Mouse (Mus musculus): ENCODE results near the gene Rab4b. TPM values are rescaled to one million over a fixed set of nuclear protein-coding genes. Genes with fewer than 3 reads are reported as not detected.
A peak's percentile ranks its signal among the peaks of the same experiment; 100 is the strongest.

Rab4b gene
- polyA plus RNA-seq, 1 experiment from 2014 or later: 32.7 TPM

DNA sequence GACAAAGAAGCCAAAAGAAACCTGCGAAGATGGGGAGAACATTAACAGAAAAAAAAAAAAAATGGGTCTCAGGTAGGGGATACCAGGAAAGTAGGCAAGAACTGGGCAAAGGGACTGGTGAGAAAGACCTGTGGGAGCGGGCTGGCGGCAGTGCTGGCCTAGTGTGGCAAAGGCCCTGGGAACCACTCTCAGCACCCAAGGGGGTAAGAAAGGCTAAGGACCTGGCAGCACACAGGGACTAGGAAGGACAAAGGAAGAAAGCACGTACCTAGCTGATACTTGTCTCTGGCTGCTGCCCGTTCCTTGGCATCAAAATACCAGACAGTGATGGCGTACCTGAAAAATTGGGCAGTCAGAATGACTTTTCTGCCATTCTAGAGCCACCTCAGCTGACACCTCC lies 19.4 kb downstream of the Rab4b start:
- Histone ChIP-seq H3K36me3 (replicated peaks; ENCODE audit: insufficient read depth, low read length) (peaks cover 40% of the 10 kb centered on the region), H3K4me3 (ENCODE audit: low read depth, low read length) (no peak overlapping the region), H3K9ac (replicated peaks) (no peak overlapping the region), H3K27me3 (ENCODE audit: insufficient read depth, low read length) (no peaks in the 10 kb centered on the region), H3K4me1 (ENCODE audit: insufficient read depth) (peaks cover 30% of the 10 kb centered on the region), H3K9me3 (ENCODE audit: low read length) (no peaks in the 10 kb centered on the region), H3K27ac (ENCODE audit: low read depth) (no peak overlapping the region), H3K4me2 (ENCODE audit: low read depth, low read length) (no peak overlapping the region)
- WGBS (ENCODE audit: insufficient replicate concordance): 94% methylated on average over 6 of the region's 6 CpGs
- TF ChIP-seq EP300 (IDR thresholded peaks at IDR 0.05; ENCODE audit: low read depth) (no peak), CTCF (IDR thresholded peaks at IDR 0.05; ENCODE audit: low read depth) (no peak)
- DNase-seq (no peak), ATAC-seq (no peak)

DNA sequence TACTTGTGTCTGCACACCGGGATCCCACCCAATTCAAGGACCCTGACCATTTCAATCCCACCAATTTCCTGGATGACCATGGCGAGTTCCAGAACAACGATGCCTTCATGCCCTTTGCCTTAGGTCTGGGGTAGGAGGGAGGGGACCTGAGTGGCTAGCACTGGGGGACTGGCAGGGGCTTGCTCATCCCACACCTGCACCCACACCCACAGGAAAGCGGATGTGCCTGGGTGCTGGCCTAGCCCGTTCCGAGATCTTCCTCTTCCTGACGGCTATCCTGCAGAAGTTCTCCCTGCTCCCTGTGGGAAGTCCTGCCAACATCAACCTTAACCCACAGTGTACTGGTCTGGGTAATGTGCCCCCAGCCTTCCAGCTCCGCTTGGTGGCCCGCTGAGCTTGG lies 20.5 kb downstream of the Rab4b start:
- DNase-seq: no peak
- TF ChIP-seq CTCF (IDR thresholded peaks at IDR 0.05; ENCODE audit: low read depth): no peak
- no peak for TF ChIP-seq EP300 (IDR thresholded peaks at IDR 0.05; ENCODE audit: low read depth)
- H3K4me3 ChIP-seq (ENCODE audit: low read depth, low read length): no peak overlapping the region
- no peaks in the 10 kb centered on the region for H3K27me3 ChIP-seq (ENCODE audit: insufficient read depth, low read length)
- H3K36me3 ChIP-seq (replicated peaks; ENCODE audit: insufficient read depth, low read length): peaks cover 40% of the 10 kb centered on the region
- WGBS (ENCODE audit: insufficient replicate concordance): 90% methylated on average over 9 of the region's 9 CpGs
- no peak overlapping the region for H3K27ac ChIP-seq (ENCODE audit: low read depth)
- ATAC-seq: no peak
- H3K4me1 ChIP-seq (ENCODE audit: insufficient read depth): peaks cover 19% of the 10 kb centered on the region
- H3K4me2 ChIP-seq (ENCODE audit: low read depth, low read length): no peak overlapping the region
- H3K9ac ChIP-seq (replicated peaks): no peak overlapping the region
- H3K9me3 ChIP-seq (ENCODE audit: low read length): no peaks in the 10 kb centered on the region

DNA sequence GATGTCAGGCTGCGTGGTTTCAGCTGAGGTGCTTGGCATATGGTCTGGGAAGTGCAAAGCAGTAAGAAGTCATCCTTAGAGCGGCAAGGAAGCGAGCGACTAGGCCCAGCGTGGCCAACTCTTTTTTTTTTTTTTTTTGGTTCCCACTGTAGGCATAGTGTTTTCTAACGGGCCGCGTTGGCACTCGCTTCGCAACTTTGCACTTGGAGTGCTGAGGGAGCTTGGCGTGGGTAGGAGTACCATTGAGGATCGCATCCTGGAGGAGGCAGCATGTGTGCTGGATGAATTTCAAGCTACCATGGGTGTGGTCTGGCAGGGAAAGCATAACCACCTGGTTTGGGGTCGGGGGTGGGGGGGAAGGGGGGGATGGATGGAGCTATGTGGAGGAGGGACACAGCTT lies 22.7 kb downstream of the Rab4b start:
- H3K4me2 ChIP-seq (ENCODE audit: low read depth, low read length): no peak overlapping the region
- DNase-seq: no peak
- WGBS (ENCODE audit: insufficient replicate concordance): 85% methylated on average over 13 of the region's 13 CpGs
- no peaks in the 10 kb centered on the region for H3K9me3 ChIP-seq (ENCODE audit: low read length)
- no peak for ATAC-seq
- H3K27ac ChIP-seq (ENCODE audit: low read depth): no peak overlapping the region
- no peak overlapping the region for H3K9ac ChIP-seq (replicated peaks)
- H3K4me1 ChIP-seq (ENCODE audit: insufficient read depth): peaks cover 9% of the 10 kb centered on the region
- no peaks in the 10 kb centered on the region for H3K27me3 ChIP-seq (ENCODE audit: insufficient read depth, low read length)
- peaks cover 34% of the 10 kb centered on the region for H3K36me3 ChIP-seq (replicated peaks; ENCODE audit: insufficient read depth, low read length)
- no peak overlapping the region for H3K4me3 ChIP-seq (ENCODE audit: low read depth, low read length)
- TF ChIP-seq CTCF (IDR thresholded peaks at IDR 0.05; ENCODE audit: low read depth) (no peak), EP300 (IDR thresholded peaks at IDR 0.05; ENCODE audit: low read depth) (no peak)

DNA sequence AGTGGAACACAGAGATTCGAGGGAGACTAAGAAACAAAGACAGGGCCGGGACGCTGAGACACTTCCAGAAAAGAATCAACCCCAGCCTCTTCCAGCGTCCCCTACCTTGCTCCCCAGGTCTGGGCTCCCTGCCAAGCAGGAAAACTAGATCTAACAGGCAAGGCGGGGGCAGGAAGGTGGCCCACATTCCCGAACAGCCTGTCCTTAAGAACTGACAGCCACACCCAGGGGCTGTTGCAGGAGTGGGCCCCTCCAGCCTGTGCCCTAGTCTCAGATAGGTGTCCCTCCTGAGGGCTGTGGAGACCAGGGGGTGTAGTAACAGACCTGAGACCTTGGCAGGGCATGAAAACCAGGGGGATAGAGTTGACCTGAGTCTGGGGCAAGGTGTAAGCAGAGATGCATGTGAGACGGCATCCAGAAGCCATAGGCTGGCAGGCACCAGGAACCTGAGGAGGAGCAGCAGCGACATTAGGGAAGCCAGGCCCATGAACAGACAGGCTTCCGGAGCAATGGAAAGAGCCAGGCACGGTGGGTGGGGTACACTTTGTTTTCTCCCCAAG lies 25.4 kb downstream of the Rab4b start, which contains the start of gene Cyp2t4:
Cyp2t4 (plus strand) TSS at position 510 of the 560 bp plus-strand sequence.
- no peak within 1 kb of the TSS for H3K9ac ChIP-seq (replicated peaks)
- TF ChIP-seq EP300 (IDR thresholded peaks at IDR 0.05; ENCODE audit: low read depth) (no peak), CTCF (IDR thresholded peaks at IDR 0.05; ENCODE audit: low read depth) (no peak)
- WGBS (ENCODE audit: insufficient replicate concordance): 64% methylated on average over 10 of the region's 10 CpGs
- no peak within 1 kb of the TSS for H3K27ac ChIP-seq (ENCODE audit: low read depth)
- H3K4me2 ChIP-seq (ENCODE audit: low read depth, low read length): no peak within 1 kb of the TSS
- no peak within 1 kb of the TSS for H3K4me3 ChIP-seq (ENCODE audit: low read depth, low read length)
- H3K36me3 ChIP-seq (replicated peaks; ENCODE audit: insufficient read depth, low read length): peaks cover 8% of the 10 kb centered on the region
- DNase-seq (peak; percentile 21), ATAC-seq (no peak)
- no peaks in the 10 kb centered on the region for H3K27me3 ChIP-seq (ENCODE audit: insufficient read depth, low read length)
- no peaks in the 10 kb centered on the region for H3K9me3 ChIP-seq (ENCODE audit: low read length)
- H3K4me1 ChIP-seq (ENCODE audit: insufficient read depth): no peaks in the 10 kb centered on the region

DNA sequence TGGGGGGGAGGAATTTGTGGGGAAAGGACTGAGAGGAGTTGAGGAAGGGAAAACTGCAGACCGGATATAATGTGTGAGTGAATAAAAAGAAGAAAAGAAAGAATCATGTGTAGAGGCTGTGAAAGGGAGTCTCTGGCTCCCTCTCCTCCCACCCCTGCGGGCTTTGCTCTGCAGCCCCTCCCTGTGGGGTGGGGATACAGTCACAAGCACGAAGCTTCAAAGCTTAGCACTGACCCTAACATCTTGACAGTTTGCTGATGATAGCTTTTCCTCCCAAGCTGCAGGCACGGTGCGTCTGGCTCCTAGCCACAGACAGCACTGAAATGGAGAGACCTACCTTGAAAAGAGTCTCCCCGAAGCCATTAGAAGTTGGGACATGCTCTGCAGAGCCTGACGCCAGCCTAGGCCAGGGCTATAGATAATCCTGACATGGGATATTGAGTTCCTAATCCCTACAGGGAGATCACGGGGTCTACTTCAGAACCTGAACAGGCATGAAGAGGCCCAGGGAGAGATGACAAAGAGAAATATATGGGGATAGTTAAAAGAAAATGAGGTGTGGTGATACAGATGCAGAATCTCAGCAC lies 42.2 kb downstream of the Rab4b start:
- H3K4me2 ChIP-seq (ENCODE audit: low read depth, low read length): no peak overlapping the region
- no peaks in the 10 kb centered on the region for H3K27me3 ChIP-seq (ENCODE audit: insufficient read depth, low read length)
- H3K4me1 ChIP-seq (ENCODE audit: insufficient read depth): no peaks in the 10 kb centered on the region; the same call in 1 of the 2 replicates
- no peak for TF ChIP-seq CTCF (IDR thresholded peaks at IDR 0.05; ENCODE audit: low read depth)
- TF ChIP-seq EP300 (IDR thresholded peaks at IDR 0.05; ENCODE audit: low read depth): no peak
- no peak overlapping the region for H3K27ac ChIP-seq (ENCODE audit: low read depth)
- H3K9ac ChIP-seq (replicated peaks): no peak overlapping the region
- no peaks in the 10 kb centered on the region for H3K9me3 ChIP-seq (ENCODE audit: low read length)
- 53% methylated on average over 8 of the region's 8 CpGs for WGBS (ENCODE audit: insufficient replicate concordance)
- DNase-seq (no peak), ATAC-seq (no peak)
- no peaks in the 10 kb centered on the region for H3K36me3 ChIP-seq (replicated peaks; ENCODE audit: insufficient read depth, low read length)
- no peak overlapping the region for H3K4me3 ChIP-seq (ENCODE audit: low read depth, low read length)

DNA sequence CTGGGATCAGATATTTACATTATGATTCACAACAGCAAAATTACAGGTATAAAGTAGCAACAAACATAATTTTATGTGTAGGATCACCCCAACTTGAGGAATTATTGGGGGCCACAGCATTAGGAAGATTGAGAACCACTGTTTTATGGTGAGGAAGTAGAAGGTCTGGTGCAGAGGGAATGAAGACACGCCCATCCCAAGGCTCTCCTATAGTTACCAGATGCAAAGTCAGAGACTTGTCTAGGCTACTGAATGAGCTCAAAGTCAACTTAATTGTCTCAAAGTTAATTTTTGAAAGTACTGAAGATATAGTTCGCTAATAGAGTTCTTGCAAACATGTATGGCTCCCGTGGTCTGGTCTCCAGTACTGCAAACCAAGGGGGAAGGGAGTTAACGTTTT lies 44.9 kb downstream of the Rab4b start:
- Histone ChIP-seq H3K27ac (ENCODE audit: low read depth) (no peak overlapping the region), H3K9ac (replicated peaks) (no peak overlapping the region), H3K4me1 (ENCODE audit: insufficient read depth) (no peaks in the 10 kb centered on the region; the same call in 1 of the 2 replicates), H3K27me3 (ENCODE audit: insufficient read depth, low read length) (no peaks in the 10 kb centered on the region), H3K9me3 (ENCODE audit: low read length) (no peaks in the 10 kb centered on the region), H3K4me3 (ENCODE audit: low read depth, low read length) (no peak overlapping the region), H3K4me2 (ENCODE audit: low read depth, low read length) (no peak overlapping the region), H3K36me3 (replicated peaks; ENCODE audit: insufficient read depth, low read length) (no peaks in the 10 kb centered on the region)
- DNase-seq (no peak), ATAC-seq (no peak)
- no peak for TF ChIP-seq CTCF (IDR thresholded peaks at IDR 0.05; ENCODE audit: low read depth)
- no peak for TF ChIP-seq EP300 (IDR thresholded peaks at IDR 0.05; ENCODE audit: low read depth)
- 65% methylated on average over 4 of the region's 4 CpGs for WGBS (ENCODE audit: insufficient replicate concordance)

Measured in liver, postnatal 0 days (tissue).